Mouse (Mus musculus) heart, postnatal 36 days (tissue): Measurements from ENCODE around the gene Plaa. TPM values are rescaled to one million over a fixed set of nuclear protein-coding genes. Genes with fewer than 3 reads are reported as not detected.

ENCODE experiments used
- DNase-seq, 2 experiments: peaks; one replicate each; pipeline ENCODE4 v3.0.0; 2021 to 2022
- intact Hi-C: fragments of 180-260 bp; cut with DNase I; formaldehyde crosslinking; loops from one replicate; pipeline ENCODE4 v1.15.1; 2025
- total RNA-seq, 2 experiments: library from RNA; stranded (reverse); gene quantifications; 2 replicates each; pipeline ENCODE4 v1.2.3; 2021

The Plaa gene
- total RNA-seq, 2 experiments from 2014 or later = 47.1 to 47.2 TPM

DNA sequence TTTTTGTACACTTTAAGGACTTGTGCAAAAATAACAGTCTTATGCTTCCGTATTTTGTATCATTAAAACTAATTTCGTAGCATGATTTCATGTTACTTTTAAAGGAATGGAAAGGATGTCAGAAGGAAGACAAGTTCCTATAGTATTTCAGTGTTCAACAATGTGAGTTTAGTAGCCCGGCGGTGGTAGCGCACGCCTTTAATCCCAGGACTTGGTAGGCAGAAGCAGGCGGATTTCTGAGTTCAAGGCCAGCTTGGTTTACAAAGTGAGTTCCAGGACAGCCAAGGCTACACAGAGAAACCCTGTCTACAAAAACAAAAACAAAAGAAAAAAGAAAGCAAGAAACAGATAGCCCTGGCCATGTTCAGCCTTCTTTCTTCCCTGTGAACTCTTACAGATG is 45.9 kb downstream of the Plaa start:
- intact Hi-C loops = loop anchor here (2.0 kb wide), 1 partner anchor 46 kb away; the partner anchor contains the start of gene Plaa
- peak in 1 of 2 experiments; percentile 4 for DNase-seq

GRCm38 (mm10) chr4:94556265-94557054 is 46.6 kb downstream of the Plaa start, which contains the start of the genes Gm10306 and Caap1:
Gene Gm10306 (plus strand): TSS chr4:94556546.
Gene Caap1 (minus strand): TSS chr4:94556796.
- DNase-seq = peak; percentile 94 to 97
- intact Hi-C loops = loop anchor here (2.0 kb wide), 1 partner anchor 46 kb away; the partner anchor contains the start of gene Plaa

DNA sequence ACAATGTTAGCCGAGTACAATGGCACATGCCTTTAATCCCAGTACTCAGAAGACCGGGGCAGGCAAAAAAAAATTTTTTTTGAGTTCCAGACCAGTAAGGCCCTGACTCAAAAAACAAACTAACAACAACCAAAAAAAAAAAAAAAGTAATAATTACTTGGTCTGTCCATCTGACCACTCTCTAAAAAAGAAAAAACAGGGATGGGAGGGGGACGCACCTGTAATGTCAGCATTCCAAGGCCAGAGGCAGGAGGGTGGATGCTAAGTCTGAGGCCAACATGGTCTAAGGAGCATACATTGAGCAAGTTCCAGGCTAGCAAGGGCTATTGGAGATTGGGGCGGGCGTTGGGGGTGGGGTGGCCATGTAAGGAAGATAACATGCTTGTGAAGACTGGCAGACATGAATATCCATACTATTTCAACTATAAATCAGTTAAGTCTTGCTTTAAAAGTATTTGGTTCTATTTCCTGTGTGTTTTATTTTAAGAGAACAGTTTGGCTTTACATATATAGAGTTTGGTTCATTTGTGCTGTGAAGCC is 48.0 kb downstream of the Plaa start:
- no peak for DNase-seq
- intact Hi-C loops = no loop called here

- no peak for DNase-seq
- intact Hi-C loops = no loop called here
Observed at GRCm38 (mm10) chr4:94544321-94544720, 58.7 kb downstream of the Plaa start.

- DNase-seq = no peak
- intact Hi-C loops = no loop called here
Observed at GRCm38 (mm10) chr4:94543041-94543440, 60.0 kb downstream of the Plaa start.

DNA sequence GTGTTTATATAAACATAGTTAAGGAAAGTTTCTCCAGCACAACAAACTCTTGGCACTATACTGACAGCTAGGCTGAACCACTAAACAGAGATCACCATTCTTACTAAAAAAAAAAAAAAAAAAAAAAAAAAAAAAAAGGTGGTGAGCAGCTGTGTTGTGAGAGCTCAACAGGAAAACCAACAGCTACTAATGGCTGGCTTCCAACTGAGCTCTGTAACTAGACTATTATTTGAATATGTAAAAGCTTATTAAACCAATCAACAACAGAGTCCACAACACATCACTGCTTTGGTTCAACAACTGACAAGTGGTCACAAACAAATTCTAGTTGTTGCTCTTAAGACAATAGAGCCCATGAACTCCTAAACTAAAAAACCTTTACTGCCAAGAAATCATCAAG is 69.8 kb downstream of the Plaa start:
- DNase-seq = no peak
- intact Hi-C loops = no loop called here

DNA sequence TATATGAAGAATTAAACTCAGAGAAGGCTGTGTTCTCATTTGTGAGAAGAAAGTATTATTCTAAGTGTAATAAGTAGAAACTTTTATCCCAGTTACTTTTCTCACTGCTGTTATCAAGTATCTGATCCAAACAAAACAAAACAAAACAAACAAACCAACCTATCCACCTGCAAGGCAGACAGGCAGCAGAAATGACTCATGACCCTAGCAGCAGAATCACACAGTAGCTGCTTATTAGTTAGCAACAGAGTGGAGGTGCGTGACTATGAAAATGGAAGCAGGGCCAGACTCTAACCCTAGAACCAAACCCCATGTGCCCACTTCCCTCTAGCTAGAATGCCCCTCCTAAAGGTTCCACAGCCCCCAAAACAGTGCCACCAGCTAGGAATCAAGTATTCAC is 73.6 kb downstream of the Plaa start:
- intact Hi-C loops = no loop called here

GRCm38 (mm10) chr4:94523321-94523720 is 79.7 kb downstream of the Plaa start:
- intact Hi-C loops = no loop called here
- DNase-seq = no peak

More for the DNA sequence above, 73.6 kb downstream of the Plaa start:
- DNase-seq = no peak

- intact Hi-C loops = loop anchor here (5.0 kb wide), 1 partner anchor 395 kb away; no protein-coding TSS in a partner anchor
- DNase-seq = peak; percentile 34 to 49
Observed at GRCm38 (mm10) chr4:94517631-94518030, 85.4 kb downstream of the Plaa start.

Other genes starting within 250 kb of the Plaa start
- not detected for gene Gm10306, start 46.7 kb downstream of the Plaa start, total RNA-seq
- gene Caap1, start 46.4 kb downstream of the Plaa start, total RNA-seq = 1 to 10 TPM; 3.4 to 4.1 TPM
- 1 to 10 TPM; 5.1 to 6.1 TPM for gene Ift74, start 11.2 kb upstream of the Plaa start, total RNA-seq
- not detected for gene Lrrc19, start 46.9 kb upstream of the Plaa start, total RNA-seq
- gene Tek, start 136.0 kb upstream of the Plaa start, total RNA-seq = 10 to 100 TPM; 41.2 to 42.9 TPM